Mouse (Mus musculus): Measurements from ENCODE around the gene Olfr74.
"Not testable (repeated sequence)": the region's sequence is repeated elsewhere in the genome, so short reads cannot be mapped to it uniquely, and the experiment has no call there.

Olfr74 gene

DNA sequence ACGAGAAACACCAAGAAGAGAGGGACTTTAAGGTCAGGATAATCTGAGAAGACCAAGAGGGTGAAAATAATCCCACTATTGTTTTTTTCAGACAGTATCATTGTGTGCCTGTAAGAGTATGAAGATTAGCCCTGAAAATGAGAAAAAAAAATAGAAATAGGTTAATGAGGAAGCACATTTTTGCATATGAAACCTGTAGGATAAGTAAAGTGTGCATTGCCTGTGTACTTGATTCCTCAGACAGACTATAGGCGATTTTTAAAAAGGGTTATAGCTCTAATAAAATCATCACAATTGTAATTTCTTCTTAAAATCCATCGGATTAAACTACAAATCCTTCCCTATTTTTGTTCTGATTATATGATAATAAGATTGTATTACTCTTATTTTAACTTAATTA is at the start of gene Olfr74:
Olfr74 (minus strand) TSS at position 101 of the 400 bp plus-strand sequence.
- no peak for DNase-seq (ENCODE audit: low read depth, low spot score)

DNA sequence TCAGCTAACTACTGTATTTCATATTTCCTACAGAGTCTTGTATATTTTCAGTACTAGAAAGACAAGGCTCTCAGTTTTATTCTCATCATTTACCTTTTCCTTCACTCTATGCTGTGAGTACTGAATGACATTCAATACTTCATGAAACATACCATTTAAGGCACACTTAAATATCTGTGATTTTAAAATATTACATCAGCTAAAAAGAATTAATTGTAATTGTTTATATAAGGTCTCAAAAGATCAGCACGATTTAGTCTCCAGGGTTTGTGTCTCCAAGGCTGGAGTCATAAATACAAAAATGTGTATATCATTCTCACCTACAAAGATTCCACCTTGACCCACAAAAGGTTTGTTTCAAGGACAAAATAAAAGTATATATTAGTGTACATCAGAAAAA is 48.0 kb upstream of the Olfr74 start, which contains the start of gene Olfr1161:
Olfr1161 (plus strand) TSS at position 301 of the 400 bp plus-strand sequence.
- not testable (repeated sequence) for DNase-seq (ENCODE audit: low read depth, low spot score)

DNA sequence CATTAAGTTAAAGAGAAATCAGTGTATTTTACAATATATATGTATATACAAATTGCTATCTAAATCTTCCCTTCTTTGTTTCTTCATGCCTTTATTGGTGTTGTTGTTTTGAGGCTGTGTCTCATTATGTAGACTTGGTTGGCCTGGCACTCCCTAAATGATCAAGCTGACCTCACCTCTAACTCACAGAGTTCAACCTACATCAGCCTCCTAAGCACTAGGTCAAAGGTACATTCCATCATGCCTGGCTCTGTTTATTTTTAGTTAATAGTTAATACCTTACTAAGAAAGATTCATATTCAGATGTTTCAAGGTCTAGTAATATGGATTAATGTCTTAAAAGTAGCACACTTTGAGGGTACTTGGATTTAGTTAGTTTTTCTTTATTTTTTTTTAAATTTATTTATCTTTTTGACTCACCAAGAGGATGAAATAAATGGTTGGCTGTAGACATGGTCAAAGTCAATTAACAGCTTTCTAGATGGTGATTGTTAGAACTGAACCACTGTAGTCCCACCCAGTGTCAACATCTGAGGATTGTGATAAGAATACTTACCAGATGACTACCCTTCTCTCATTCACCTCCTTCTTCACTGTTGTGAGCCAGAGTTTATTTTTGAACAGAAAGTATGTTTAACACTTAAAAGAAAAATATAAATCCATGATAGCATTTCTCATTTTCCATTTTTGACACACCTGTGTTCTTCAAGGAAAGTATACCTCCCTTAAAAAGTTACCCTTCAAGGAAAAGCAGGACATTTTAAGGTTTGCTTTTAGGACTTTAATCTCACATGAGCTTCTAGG is 33.3 kb upstream of the Olfr74 start, which contains the start of gene Olfr1160:
Olfr1160 (minus strand) TSS at position 754 of the 804 bp plus-strand sequence.
- no peak for DNase-seq (ENCODE audit: low read depth, low spot score)

DNA sequence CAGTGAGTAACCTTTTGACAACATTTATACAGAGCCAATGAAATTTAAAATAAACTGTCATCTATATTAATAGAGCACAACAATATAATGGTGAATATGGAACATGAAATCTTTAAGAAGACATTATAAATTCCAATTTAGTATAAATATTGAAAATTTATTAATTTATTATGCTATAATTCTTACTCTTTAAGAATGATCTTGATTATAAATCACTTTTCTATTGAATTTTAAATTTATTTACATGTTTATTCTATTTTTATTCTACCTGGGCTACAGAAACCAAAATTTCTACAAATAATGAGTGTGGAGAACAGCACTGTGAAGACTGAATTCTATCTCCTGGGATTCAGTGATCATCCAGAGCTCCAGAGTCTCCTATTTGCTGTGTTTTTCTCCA is 15.3 kb upstream of the Olfr74 start, which contains the start of gene Olfr1158:
Olfr1158 (plus strand) TSS at position 301 of the 400 bp plus-strand sequence.
- no peak for DNase-seq (ENCODE audit: low read depth, low spot score)

DNA sequence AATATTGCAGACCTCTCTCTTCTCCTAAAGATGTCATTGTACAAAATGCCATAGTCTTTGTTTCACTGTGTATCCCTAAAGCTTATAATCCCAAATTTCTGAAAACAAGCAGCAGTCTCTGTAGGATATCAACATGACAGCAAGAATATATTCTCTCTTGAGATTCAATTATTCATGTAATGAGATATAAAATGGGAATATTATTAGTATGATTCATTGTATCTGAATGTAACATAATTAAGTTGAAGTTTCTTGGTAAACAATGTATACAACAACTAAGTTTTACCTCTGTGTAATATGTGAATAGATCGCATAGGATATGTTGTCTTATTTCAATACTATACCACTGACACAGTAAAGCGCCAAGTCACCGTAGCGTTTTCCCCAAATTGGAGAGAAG is 6.3 kb downstream of the Olfr74 start, which contains the start of gene Olfr1157:
Olfr1157 (minus strand) TSS at position 101 of the 400 bp plus-strand sequence.
- DNase-seq (ENCODE audit: low read depth, low spot score) = no peak

DNA sequence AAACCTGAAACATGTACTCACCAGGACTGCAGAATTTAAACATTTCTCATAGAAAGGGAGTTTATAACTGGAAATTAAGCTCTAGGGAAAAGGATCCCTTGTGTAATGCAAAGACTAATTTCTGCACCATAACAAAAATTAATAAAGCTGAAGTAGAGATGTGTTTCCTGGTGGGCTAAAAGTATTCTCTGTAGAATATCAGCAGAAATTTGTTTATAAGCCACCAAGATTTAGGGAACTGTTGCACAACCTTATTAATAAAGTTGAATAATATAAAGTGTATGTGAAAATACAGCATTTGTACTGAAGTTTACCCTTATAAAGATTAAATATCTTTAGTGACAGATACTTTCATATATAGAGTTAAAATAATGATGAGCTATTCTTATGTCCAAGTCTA is 21.5 kb downstream of the Olfr74 start, which contains the start of gene Olfr1156:
Olfr1156 (minus strand) TSS at position 101 of the 400 bp plus-strand sequence.
- no peak for DNase-seq (ENCODE audit: low read depth, low spot score)

GRCm38 (mm10) chr2:87945037-87945436 is 29.4 kb downstream of the Olfr74 start, which contains the start of gene Olfr1155:
Gene Olfr1155, minus strand, starts transcription at chr2:87945137.
- DNase-seq (ENCODE audit: low read depth, low spot score) = no peak

Data from A20 (cell line).